Mouse (Mus musculus) megakaryocyte, embryonic 14.5 days (primary cell): ENCODE measurements around the gene Eif4h.

Experiments
- FLI1 ChIP-seq: IDR thresholded peaks from 2 replicates; pipeline ENCODE4 v1.6.1; 2012; ENCODE audit warnings: low read length, inconsistent platforms, mixed read lengths
- GATA1 ChIP-seq: IDR thresholded peaks from 3 replicates; pipeline ENCODE4 v1.6.1; 2012; ENCODE audit warnings: mixed read lengths, low read length, inconsistent platforms, borderline replicate concordance

DNA sequence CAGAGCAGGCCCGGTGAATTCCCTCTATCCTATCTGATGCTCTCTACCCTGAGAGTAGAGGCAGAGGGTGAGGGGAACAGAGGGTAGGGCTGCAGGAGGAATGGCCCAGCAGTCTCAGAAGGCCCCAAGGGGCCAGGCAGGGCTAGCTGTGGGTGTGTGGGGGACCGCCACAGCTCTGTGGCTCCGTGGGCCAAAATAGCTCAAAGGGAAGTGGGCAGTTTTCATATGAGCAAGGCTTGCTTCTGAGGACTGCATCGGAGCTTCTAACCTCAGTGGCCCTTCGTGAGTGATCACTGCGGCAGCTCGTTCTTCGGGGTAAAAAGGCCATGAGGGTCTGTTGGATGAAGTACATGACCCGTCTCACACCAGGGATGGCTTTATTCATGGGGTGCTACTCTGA is 25.6 kb downstream of the Eif4h start:
- no peak for TF ChIP-seq GATA1
- TF ChIP-seq FLI1, result no peak
